Mouse (Mus musculus): ENCODE results near the gene Mta1. TPM values are rescaled to one million over a fixed set of nuclear protein-coding genes. Genes with fewer than 3 reads are reported as not detected.

Gene Mta1
- polyA plus RNA-seq, 1 experiment from 2014 or later: 22.9 TPM

DNA sequence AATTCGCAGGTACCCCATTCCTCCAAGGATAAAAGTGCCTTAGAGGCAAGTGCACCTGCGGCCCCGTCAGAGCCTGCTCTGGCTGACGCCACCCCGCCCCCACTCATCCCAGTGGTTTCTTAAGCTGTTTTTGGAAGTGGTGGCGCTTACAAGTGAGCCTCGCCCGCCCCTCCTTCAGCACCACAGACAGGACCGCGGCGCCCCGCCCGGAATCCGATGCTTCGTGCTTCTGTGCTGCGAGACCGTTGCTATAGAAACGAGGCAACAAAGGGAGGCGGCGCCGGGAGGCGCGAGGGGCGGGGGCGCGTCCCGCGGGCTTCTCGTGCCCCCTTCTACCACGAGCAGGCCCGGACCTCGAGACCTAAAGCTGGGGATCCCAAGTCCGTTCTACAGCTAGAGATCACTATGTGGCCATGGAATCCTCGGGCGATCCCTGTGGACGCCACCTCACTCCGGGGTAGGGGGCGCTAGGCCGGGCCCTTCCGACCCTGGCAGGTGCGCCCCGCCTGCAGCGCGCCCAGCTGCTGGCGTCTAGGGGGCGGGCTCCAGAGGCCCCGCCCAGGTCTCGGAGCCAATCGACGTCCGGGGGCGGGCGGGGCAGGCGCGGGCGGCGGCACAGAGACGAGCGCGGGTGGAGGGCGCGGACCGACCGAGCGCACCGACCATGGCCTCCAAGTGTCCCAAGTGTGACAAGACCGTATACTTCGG is 42.0 kb downstream of the Mta1 start, which contains the start of gene Crip2:
Gene Crip2 (plus strand): TSS at position 329 of the 708 bp plus-strand sequence.
- Histone ChIP-seq H3K4me1 (peaks cover 48% of the 10 kb centered on the region), H3K4me3 (peak within 1 kb of the TSS; percentile 60), H3K36me3 (peaks cover 42% of the 10 kb centered on the region), H3K27ac (peak within 1 kb of the TSS; percentile 68), H3K9me3 (replicated peaks) (no peaks in the 10 kb centered on the region), H3K27me3 (ENCODE audit: low read depth, poor library complexity, severe bottlenecking) (peaks cover 47% of the 10 kb centered on the region)
- peak; percentile 90 for DNase-seq (ENCODE audit: low spot score)
- 2% methylated on average over 68 of the region's 68 CpGs for WGBS

DNA sequence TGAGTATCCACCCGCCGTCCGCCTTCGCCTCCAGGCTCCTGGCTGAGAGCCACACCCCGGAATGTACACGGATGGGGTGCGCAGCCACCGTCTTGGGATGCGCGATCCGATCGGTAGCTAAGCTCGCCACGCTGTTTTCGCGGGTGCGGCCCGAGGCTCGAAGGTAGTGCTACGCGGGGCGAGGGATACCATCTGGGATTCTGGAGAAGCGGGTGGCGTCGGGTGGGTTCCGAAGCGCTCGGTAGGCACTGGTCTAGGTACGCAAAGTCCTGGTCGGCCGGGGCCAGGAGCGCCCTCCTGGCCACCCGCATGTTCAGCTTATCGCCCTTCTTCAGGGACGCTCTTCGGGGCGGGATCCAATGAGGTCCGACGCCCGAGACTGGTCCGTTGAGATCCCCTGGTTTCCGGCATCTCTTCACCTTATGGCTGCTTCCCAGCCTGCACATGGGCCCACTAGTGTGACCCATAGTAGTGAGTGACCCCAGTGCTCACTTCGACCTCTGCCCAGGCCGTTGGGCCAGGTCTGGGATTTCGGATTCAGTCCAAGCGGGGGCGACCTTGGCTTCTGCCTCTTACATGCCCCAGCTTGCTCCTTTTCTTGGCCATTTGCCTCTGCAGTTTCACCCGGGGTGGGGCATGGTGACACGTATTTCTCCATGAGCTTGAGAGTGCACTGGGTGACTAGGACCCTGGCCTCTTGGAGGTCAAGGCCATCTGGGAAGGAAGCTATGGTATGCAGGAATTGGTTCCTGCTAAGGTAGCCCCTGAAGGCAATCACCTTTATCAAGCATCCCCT is 42.7 kb downstream of the Mta1 start:
- Histone ChIP-seq H3K27ac (peak overlapping the region; percentile 68; the same call in 1 of the 2 replicates), H3K27me3 (ENCODE audit: low read depth, poor library complexity, severe bottlenecking) (peaks cover 49% of the 10 kb centered on the region), H3K36me3 (peaks cover 35% of the 10 kb centered on the region), H3K4me1 (peaks cover 48% of the 10 kb centered on the region), H3K9me3 (replicated peaks) (no peaks in the 10 kb centered on the region), H3K4me3 (peak overlapping the region; percentile 60)
- DNase-seq (ENCODE audit: low spot score): no peak
- 3% methylated on average over 49 of the region's 49 CpGs for WGBS

DNA sequence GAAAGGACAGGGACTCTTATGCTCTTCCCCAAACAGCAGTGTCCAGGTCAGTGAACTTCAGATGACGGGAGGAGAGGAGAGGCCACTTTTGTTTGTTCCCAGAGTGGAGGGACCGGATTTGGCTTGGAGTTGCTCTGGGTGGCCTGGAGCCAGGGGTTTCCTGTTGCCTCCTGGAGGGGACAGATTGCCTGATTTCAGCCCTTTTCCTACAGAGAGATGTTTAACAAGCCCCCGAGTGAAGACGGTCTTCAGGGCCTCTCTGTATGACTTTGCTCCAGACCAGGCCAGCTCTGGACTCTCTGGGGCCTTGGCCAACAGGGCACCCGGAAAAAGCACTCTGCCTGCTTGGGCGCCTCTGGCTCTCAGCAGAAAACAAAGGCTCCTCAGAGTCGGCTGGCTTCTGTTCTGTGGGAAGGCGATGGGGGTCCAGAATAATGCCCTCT is 43.5 kb downstream of the Mta1 start:
- H3K4me3 ChIP-seq: peak overlapping the region; percentile 60
- peaks cover 53% of the 10 kb centered on the region for H3K4me1 ChIP-seq
- H3K9me3 ChIP-seq (replicated peaks): no peaks in the 10 kb centered on the region
- DNase-seq (ENCODE audit: low spot score): no peak
- peaks cover 56% of the 10 kb centered on the region for H3K27me3 ChIP-seq (ENCODE audit: low read depth, poor library complexity, severe bottlenecking)
- 62% methylated on average over 8 of the region's 8 CpGs for WGBS
- H3K27ac ChIP-seq: no peak overlapping the region
- H3K36me3 ChIP-seq: peaks cover 28% of the 10 kb centered on the region

DNA sequence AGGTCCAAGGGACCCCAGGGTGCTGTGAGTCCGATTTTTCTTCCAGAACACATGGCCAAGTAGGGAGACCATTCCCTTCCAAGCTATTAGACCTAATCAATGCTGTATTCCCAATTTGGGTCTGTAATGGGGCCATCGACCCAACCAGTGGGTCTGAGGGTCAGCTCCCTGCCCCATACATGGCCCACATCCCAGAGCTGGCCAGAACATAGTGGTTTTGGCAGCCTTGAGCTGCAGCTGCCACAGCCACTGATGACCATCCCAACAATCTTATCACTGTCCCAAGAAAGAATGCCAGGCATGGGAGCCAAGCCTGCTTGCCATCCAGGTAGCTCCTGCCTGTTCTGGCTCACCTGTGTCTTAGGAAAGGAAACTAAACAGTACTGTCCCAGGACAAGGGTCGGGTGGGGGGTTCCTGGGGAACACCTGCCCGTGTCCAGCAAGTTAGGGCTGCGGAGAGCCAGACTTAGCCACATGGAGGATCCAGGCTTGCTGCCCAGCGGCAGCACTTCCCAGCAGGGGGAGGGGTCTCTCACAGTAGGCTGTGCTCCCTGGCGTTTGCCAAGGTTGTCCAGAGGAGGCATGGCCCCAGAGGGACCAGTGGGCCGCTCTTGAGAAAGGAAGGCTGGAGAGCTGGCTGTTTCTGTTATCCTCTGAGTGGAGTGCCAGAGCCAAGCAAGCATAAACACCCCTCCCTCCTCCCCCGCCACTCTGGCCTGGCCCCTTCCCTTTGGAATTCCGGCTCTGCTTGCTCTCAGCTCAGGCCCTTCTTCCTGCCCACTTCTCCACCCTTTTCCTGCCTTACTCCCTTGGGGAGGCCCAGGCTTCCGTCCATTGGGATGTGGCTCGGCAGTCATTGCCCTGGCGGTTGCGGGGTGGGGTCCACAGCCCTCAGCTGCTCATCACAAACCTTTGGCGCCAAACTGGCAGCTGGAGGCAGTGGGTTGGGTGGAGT is 44.2 kb downstream of the Mta1 start:
- DNase-seq (ENCODE audit: low spot score): peak; percentile 54
- Histone ChIP-seq H3K27ac (peak overlapping the region; percentile 53; the same call in 1 of the 2 replicates), H3K4me1 (peaks cover 56% of the 10 kb centered on the region), H3K4me3 (peak overlapping the region; percentile 60), H3K27me3 (ENCODE audit: low read depth, poor library complexity, severe bottlenecking) (peaks cover 64% of the 10 kb centered on the region), H3K36me3 (peaks cover 20% of the 10 kb centered on the region), H3K9me3 (replicated peaks) (no peaks in the 10 kb centered on the region)
- WGBS: 21% methylated on average over 15 of the region's 15 CpGs

DNA sequence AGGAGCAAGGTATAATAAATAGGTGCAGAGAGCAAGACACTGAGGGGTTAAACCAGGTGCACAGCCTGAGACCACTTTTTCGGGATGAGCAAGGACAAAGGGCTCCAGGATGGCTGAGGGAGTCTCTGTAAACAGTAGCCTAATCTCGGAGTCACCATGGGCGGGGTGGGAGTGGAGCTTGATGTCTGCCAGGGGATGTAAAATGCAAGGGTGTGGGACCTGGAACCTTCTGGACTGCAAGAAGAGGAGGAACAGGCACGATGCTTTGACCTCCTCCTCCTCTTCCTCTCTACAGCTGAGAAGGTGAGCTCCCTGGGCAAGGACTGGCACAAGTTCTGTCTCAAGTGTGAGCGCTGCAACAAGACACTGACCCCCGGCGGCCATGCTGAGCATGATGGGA is 45.1 kb downstream of the Mta1 start:
- no peak for DNase-seq (ENCODE audit: low spot score)
- WGBS: 60% methylated on average over 7 of the region's 7 CpGs
- H3K27ac ChIP-seq: 0 out of 2 replicates have a peak overlapping the region, but pooled peaks have one; percentile 42
- H3K27me3 ChIP-seq (ENCODE audit: low read depth, poor library complexity, severe bottlenecking): peaks cover 72% of the 10 kb centered on the region
- H3K9me3 ChIP-seq (replicated peaks): no peaks in the 10 kb centered on the region
- peak overlapping the region; percentile 60 for H3K4me3 ChIP-seq
- H3K36me3 ChIP-seq: peaks cover 11% of the 10 kb centered on the region
- peaks cover 60% of the 10 kb centered on the region for H3K4me1 ChIP-seq

DNA sequence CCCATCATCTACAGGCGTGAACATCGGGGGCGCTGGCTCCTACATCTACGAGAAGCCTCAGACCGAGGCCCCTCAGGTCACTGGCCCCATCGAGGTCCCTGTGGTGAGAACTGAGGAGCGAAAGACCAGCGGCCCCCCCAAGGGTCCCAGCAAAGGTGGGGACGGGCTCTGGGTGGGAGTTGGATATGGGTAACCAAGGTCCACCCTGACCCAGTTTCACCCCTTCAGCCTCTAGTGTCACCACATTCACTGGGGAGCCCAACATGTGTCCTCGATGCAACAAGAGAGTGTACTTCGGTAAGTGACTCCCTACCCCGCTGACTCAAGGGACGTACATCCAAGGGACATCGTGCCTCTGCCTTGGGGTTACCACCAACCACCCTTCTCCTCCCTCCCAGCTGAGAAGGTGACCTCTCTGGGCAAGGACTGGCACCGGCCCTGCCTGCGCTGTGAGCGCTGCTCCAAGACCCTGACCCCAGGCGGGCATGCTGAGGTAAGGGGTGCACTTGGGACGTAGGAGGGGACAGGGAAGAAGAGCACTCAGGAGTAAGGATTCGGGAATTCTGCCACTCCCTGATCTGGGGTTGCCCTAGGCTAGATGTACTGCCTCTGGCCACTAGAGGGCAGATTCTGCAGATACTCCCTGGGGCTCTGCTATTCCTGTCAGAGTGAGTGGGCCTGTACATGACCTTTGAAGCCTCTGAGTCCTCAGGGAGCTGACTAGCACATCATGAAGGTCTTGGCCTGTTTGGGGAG is 46.1 kb downstream of the Mta1 start:
- 83% methylated on average over 20 of the region's 20 CpGs for WGBS
- Histone ChIP-seq H3K4me1 (peaks cover 54% of the 10 kb centered on the region), H3K27me3 (ENCODE audit: low read depth, poor library complexity, severe bottlenecking) (peaks cover 82% of the 10 kb centered on the region), H3K4me3 (no peak overlapping the region), H3K36me3 (0 out of 2 replicates have a peak, but pooled peaks cover 2% of the 10 kb centered on the region), H3K27ac (no peak overlapping the region), H3K9me3 (replicated peaks) (no peaks in the 10 kb centered on the region)
- no peak for DNase-seq (ENCODE audit: low spot score)

DNA sequence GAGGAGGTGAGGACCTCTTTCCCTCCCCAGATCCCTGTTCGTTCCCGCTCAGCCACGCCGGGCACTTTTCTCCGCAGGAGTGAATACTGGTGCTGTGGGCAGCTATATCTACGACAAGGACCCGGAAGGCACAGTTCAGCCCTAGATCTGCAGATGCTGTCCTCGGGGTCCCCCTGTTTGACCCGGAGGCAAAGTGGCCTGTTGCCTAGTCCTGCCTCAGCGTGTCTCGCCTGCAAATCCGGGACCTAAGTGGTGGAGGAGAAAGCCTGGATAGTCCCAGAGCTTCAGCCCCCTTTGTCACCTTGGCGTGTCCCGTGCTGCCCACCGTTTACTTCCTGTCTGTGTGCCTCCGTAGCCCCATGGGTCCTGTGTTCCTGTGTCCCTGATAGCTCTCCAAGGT is 46.8 kb downstream of the Mta1 start:
- Histone ChIP-seq H3K4me3 (no peak overlapping the region), H3K9me3 (replicated peaks) (no peaks in the 10 kb centered on the region), H3K36me3 (0 out of 2 replicates have a peak, but pooled peaks cover 2% of the 10 kb centered on the region), H3K27me3 (ENCODE audit: low read depth, poor library complexity, severe bottlenecking) (peaks cover 90% of the 10 kb centered on the region), H3K4me1 (peaks cover 46% of the 10 kb centered on the region), H3K27ac (no peak overlapping the region)
- no peak for DNase-seq (ENCODE audit: low spot score)
- WGBS: 92% methylated on average over 16 of the region's 16 CpGs

DNA sequence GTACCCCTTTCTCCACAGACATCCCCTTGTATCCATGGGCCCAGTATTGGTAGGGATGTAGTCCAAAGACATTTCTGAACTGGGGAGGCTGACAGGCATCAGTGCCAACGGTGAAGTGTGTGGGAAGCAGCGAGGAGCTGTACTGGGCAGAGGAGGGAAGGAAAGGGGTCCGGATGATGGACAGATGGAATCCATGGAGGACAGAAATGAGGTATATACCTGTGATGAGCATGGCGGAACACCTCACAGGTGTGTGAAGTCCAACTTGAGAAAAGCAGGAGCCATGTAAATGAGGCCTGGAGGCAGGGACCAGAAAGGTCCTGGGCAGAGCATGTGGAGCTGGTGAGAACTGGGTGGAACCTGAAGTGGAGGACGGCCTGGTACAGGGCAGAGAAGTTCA is 47.5 kb downstream of the Mta1 start:
- WGBS: 86% methylated on average over 5 of the region's 5 CpGs
- no peak for DNase-seq (ENCODE audit: low spot score)
- H3K27me3 ChIP-seq (ENCODE audit: low read depth, poor library complexity, severe bottlenecking): peaks cover 91% of the 10 kb centered on the region
- peaks cover 39% of the 10 kb centered on the region for H3K4me1 ChIP-seq
- no peak overlapping the region for H3K4me3 ChIP-seq
- no peaks in the 10 kb centered on the region for H3K9me3 ChIP-seq (replicated peaks)
- no peak overlapping the region for H3K27ac ChIP-seq
- 0 out of 2 replicates have a peak, but pooled peaks cover 2% of the 10 kb centered on the region for H3K36me3 ChIP-seq

DNA sequence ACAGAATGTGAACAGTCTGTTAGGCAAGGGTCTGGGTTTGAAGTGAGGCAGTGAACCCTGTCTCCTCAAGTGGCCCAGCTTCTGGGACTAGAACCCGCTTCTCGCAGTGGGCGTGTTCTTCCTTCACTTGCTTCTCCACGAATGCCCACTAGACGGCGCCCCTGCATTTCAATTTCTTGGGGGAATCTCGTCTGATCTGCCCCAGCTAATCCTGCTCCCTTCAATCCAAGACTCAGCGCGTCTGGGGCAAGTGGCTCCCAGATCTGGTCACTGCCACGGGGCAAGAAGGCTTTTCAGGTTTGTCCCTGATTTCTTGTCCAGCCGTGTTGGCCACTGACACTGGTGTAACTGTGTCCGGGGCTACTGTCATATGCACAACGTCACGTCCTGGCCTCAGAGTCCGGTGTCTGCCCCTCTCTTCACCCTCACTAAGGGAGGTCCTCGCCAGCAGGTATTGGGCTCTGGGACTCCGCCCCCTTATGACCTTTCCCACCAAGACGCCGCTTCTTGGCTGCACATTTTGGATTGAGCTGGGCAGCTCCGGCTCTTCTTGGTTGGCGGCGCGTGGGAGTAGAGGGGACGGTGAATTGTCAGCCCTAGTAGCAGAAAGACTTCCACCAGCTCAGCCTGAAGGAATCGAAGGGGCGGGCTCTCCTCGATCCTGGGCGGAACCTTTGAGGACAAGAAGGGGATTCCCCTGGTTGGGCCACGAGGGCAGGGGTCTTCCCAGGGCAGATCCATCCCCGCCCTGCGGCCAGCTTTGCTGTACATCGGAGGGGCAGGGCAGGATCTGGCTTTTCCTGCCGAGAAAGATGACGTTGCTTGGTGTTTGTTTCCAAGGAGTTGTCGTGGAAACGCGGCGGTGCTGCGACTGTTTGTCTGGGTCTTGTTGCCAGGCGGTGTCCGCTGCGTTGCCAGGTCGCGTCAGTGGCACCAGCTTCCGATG is 48.3 kb downstream of the Mta1 start, which contains the start of gene Crip1:
Gene Crip1 (plus strand): TSS at position 205 of the 946 bp plus-strand sequence.
- 12% methylated on average over 45 of the region's 45 CpGs for WGBS
- Histone ChIP-seq H3K9me3 (replicated peaks) (no peaks in the 10 kb centered on the region), H3K4me3 (peak within 1 kb of the TSS; percentile 32), H3K27ac (no peak within 1 kb of the TSS), H3K36me3 (0 out of 2 replicates have a peak, but pooled peaks cover 2% of the 10 kb centered on the region), H3K4me1 (peaks cover 38% of the 10 kb centered on the region), H3K27me3 (ENCODE audit: low read depth, poor library complexity, severe bottlenecking) (peaks cover 91% of the 10 kb centered on the region)
- peak; percentile 85 for DNase-seq (ENCODE audit: low spot score)

DNA sequence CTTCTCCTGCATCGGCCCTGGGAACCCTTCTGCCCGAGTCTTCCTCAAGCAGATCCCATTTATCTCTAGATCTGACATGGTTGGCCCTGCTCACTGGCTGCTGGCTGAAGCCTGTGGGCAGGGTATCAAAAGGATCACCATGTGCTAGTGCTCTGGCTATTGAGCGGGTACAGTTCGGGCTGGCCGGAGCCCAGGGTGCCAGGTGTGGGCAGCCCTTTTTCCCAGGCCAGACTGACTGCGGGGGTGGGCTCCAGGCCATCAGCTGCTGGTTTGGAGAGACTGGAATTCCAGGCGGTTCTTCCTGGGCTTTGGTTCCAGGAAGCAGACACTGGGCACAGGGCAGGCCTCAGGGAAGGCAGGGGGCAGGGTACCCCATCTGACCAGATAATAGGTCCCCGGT is 49.4 kb downstream of the Mta1 start:
- Histone ChIP-seq H3K4me3 (no peak overlapping the region), H3K4me1 (peaks cover 38% of the 10 kb centered on the region), H3K36me3 (0 out of 2 replicates have a peak, but pooled peaks cover 2% of the 10 kb centered on the region), H3K27me3 (ENCODE audit: low read depth, poor library complexity, severe bottlenecking) (peaks cover 91% of the 10 kb centered on the region), H3K27ac (no peak overlapping the region), H3K9me3 (replicated peaks) (no peaks in the 10 kb centered on the region)
- WGBS: 86% methylated on average over 8 of the region's 8 CpGs
- DNase-seq (ENCODE audit: low spot score): no peak

All from limb, embryonic 10.5 days (tissue).